Mouse (Mus musculus): ENCODE results near the gene Arl10.
"Not testable (repeated sequence)": the region's sequence is repeated elsewhere in the genome, so short reads cannot be mapped to it uniquely, and the experiment has no call there.

Gene Arl10

DNA sequence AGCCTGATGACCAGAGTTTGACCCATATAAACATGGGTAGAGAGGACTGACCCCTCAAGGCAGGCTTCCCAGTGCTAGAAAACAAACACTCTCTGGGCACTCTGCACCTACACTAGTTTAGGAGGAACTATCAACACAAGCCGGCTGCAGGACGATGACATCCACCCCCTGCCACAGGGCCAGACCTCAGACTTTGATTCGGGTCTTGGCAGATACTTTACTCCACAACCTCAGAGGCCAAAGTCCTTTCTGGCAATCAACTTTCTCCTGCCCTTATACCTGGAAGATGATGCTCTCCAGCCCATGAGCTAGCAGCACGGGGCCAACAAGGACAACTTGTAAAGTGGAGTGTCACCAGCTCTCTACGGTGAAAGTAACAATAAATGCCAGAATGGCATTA lies 8.0 kb downstream of the Arl10 start:
- DNase-seq, result no peak

GRCm38 (mm10) chr13:54585831-54586230 lies 11.0 kb downstream of the Arl10 start:
- DNase-seq, result no peak

DNA sequence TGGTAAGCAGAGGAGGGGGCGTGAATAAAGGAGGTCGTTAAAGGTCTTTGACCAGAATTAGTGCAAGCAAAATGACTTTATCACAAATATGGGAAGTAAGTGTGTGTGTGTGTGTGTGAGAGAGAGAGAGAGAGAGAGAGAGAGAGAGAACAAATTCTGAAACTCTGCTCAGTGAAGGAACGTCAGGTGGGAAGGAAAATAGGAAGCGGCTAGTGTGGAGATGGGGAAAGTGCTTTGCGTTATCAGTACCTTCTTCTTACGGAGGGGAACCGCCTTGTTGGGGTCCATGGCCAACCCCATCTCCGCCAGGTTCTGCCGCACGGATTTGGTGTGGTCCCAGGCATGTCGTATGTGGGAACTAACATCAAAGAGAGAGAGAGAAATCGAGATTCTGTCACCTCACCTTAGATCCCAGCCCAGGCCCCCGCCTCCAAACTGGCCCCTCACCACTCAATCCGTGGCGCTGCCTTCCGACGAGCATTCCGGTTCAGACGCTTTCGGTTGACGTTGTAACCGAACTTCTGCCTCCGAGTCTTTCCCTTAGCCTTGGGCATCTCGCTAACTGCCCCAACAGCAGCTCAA lies 14.7 kb downstream of the Arl10 start:
- no peak for DNase-seq

DNA sequence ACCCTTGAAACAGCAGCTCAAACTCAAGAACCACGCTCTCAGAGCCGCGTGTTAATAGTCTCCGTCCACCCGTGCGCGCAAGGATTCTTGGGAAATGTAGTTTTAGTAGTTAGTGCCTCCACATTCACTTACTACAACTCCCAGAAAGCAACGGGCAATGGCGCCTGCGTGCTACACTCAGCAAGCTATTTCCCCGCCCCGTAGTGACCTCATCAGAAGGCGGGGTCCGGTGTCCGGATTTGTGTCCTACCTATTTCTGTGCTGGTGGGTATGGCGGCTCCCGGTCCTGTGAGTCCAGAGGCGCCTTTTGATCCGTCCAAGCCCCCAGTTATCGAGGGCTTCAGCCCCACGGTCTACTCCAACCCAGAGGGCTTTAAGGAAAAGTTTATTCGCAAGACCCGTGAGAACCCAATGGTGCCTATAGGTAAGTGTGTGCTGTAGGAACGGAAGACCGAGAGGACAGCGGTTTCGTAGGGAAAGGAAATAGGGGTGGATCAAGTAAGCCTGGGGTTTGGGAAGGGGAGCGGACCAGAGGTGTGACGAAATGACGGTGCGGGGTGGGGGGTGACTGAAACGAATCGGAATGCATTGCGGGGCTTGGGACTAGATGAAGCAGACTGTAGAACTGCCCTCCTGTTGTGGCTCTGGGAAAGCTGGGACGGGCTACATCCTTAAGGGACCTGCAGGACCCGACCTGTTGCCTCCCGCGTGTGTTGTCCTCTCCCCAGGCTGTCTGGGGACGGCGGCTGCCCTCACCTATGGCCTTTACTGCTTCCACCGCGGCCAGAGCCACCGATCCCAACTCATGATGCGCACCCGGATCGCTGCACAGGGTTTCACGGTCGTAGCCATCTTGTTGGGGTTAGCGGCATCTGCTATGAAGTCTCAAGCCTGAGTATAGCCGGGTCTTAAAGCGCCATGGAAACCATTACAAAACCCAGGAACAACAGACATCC lies 15.5 kb downstream of the Arl10 start, which contains the start of the genes Nop16 and Higd2a:
Gene Nop16, minus strand, starts transcription at position 95 of the 956 bp plus-strand sequence.
Gene Higd2a, plus strand, starts transcription at position 212 of the 956 bp plus-strand sequence.
- peak; percentile 94 to 97 for DNase-seq

GRCm38 (mm10) chr13:54591776-54592356 lies 17.1 kb downstream of the Arl10 start:
- no peak for DNase-seq

- DNase-seq, result no peak
Observed at GRCm38 (mm10) chr13:54593617-54594016, 18.8 kb downstream of the Arl10 start.

GRCm38 (mm10) chr13:54596107-54596690 lies 21.4 kb downstream of the Arl10 start:
- DNase-seq, result no peak

- DNase-seq, result no peak
Observed at GRCm38 (mm10) chr13:54596870-54597269, 22.1 kb downstream of the Arl10 start.

DNA sequence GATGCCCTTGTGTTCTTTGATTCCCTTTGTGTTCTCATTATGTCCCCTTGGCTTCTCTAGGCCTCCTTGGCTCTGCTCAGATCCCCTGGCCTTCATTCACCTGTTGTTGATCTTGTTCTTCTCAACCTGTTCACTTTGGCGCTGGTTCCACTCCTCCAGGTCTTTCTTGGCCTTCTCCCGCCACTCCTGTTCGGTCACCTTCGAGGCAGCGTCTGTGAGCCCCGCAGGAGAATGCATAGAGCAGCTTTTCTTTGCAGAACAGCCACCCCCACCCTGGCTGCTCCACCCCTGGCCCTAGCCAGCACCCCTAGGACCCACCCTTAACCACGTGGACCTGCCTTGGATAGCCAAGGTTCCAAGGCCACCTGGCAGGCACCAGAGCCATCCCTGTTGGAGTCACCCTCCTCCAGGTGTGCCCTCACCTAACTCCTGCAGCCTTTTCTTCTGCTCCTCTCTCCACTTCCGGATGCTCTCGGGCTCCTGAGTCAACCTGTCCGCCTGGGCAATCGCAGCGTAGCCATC lies 23.9 kb downstream of the Arl10 start:
- peak; percentile 33 to 46 for DNase-seq

GRCm38 (mm10) chr13:54602639-54603111 lies 27.9 kb downstream of the Arl10 start:
- DNase-seq, result no peak

- DNase-seq, result no peak
Observed at GRCm38 (mm10) chr13:54603501-54603900, 28.7 kb downstream of the Arl10 start.

DNA sequence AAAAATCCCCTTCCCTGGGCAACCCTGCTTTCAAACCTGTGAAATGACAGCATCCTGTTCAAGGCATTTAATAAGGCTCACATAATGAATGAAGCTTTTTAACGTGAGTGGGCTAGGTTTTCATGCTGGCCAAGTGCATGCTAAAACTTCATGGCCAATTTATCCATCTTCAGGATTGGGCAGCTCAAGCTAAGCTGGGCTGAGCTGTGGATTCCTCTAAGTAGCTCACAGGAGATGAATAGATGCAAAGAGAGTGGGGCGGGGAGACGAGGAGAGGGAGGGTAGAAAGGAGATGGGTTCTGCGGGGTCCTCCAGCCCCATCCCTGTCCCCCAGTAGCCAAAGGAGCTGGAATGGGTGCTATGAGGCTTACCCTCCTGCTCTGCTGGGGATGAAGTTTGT lies 29.4 kb downstream of the Arl10 start:
- no peak for DNase-seq

DNA sequence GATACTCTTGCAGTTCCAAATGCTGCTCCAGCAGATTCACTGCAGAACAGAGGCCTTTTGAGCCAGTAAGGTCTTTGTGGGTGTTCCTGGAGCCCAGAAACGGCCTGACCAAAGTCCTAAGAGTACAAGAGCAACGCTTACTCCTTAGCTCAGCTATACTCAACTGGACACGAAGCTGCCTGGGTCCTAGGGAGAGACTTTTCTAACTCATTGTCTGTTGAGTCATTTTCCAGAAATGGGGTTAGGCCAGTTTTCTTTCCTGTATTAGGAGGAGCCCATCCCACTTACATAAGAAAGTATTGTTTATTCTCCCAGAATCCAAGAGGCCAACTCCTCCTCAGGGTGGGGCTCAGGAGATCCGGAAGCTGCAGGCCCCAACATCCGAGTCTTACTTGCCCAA lies 30.6 kb downstream of the Arl10 start:
- DNase-seq, result no peak

- no peak for DNase-seq
Observed at GRCm38 (mm10) chr13:54607204-54607603, 32.4 kb downstream of the Arl10 start.

GRCm38 (mm10) chr13:54608002-54608401 lies 33.2 kb downstream of the Arl10 start:
- DNase-seq, result no peak

DNA sequence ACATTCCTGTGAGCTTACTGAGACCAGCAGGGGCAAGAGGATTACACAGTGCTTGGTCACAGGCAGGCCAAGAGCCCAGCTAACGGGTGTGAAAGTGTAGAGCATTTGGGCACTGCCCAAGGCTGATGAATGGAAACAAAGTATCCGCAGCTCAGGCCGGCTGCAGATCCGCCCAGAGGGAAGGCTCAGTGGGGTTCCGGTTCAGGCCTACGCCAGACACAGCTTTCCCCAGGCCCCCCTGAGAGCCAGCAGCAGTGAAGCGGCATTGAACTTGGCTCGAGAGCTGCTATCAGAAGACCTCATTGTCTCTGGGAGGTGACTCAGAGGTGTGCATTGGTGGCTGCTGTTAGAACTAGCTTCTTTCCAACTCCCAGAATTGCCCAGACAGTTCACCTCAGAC lies 33.9 kb downstream of the Arl10 start:
- DNase-seq, result peak; percentile 57 to 62

DNA sequence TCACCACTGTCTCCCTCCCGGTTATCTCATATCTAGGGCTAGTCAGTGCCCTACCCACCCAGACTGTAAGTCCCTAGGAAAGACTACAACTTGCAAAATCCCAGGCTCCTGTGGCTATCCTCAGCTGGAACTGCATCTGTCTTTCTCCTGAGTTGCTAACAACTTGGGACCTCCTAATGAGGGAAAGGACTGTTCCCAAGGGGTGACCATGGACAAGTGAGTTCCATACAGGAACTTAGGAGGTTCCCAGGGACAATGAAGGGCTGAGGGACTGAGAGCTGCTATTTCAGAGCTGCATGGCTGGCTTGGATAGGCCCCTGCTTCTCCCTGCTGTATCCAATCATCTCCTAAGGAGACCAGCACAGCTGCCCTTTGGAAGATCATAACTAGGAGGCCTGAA lies 34.5 kb downstream of the Arl10 start:
- DNase-seq, result no peak

DNA sequence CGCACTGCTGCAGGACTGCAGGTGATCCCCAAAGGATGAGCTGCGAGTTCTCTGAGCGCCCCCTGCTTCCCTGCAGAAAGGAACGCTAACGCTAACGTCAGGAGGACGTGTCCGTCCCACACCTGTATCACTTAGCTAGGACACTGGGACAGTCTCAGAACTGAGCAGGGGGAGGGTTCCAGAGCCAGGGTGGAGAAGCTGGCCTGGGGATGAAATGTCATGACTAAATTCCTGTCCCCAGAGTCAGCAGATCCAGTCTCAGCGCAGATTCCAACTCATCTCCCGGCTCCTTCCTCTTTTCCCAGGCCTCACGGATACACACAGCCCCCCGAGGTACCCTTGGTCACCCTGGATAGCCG lies 35.8 kb downstream of the Arl10 start:
- DNase-seq, result peak in 1 of 2 experiments; percentile 46

GRCm38 (mm10) chr13:54610972-54611754 lies 36.3 kb downstream of the Arl10 start, which contains the start of gene Cltb:
Gene Cltb (minus strand): TSS chr13:54611344.
- DNase-seq, result peak; percentile 93 to 96

DNA sequence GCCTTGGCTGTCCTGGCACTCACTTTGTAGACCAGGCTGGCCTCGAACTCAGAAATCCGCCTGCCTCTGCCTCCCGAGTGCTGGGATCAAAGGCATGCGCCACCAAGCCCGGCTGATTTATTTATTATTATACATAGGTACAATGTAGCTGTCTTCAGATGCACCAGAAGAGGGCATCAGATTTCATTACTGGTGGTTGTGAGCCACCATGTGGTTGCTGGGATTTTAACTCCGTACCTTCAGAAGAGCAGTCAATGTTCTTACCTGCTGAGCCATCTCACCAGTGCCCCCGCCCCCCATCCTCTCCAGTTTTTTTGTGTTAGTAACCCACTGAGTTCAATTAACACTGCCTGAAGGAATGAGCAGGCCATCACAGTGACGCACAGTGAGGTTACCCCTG lies 38.3 kb downstream of the Arl10 start:
- DNase-seq, result not testable (repeated sequence)

DNA sequence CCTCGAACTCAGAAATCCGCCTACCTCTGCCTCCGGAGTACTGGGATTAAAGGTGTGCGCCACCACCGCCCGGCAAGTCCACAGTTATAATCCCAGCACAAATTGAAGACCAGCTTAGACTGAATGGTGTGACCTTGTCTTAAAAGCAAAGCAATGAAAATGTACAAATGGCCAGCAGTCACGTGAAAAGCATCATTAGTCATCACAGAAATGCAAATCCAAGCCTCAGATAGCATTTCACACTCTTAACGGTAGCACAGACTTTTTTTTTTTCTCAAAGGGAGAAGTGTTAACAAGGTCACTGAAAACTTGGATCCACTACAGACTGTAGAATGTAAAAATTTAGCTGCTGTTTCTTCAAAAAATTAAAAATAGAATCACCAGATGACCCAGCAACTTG lies 41.5 kb downstream of the Arl10 start:
- DNase-seq, result no peak

GRCm38 (mm10) chr13:54616998-54617397 lies 42.2 kb downstream of the Arl10 start:
- DNase-seq, result no peak

Measured in cerebellum, postnatal 36 days (tissue).